Mouse (Mus musculus) forebrain, postnatal 0 days (tissue): Measurements from ENCODE around the gene Rftn1. TPM values are rescaled to one million over a fixed set of nuclear protein-coding genes. Genes with fewer than 3 reads are reported as not detected.

Experiments used
- ATAC-seq: fragments of 200-750 bp; cut with Nextera tagmentation; 2 replicates; pipeline ENCODE4 v1.8.0; 2017; ENCODE audit warnings: mild to moderate bottlenecking, moderate library complexity
- DNase-seq: peaks from one replicate; pipeline ENCODE4 v3.0.0-alpha.2; 2015
- H3K27ac ChIP-seq: fragments of 300-500 bp; sonication (generic); 2 replicates; pipeline ENCODE4 v1.5.1; 2014; ENCODE audit warnings: low read depth, mild to moderate bottlenecking, antibody characterized with exemption, low read length, moderate library complexity, mixed read lengths
- H3K27me3 ChIP-seq: fragments of 300-500 bp; sonication (generic); 2 replicates; pipeline ENCODE4 v1.6.1; 2014; ENCODE audit warnings: mild to moderate bottlenecking, low read length, mixed read lengths; ENCODE audit not compliant: insufficient read depth
- H3K36me3 ChIP-seq: fragments of 300-500 bp; sonication (generic); 2 replicates; pipeline ENCODE4 v1.6.1; 2014; ENCODE audit warnings: mild to moderate bottlenecking, moderate library complexity; ENCODE audit not compliant: insufficient read depth
- H3K4me1 ChIP-seq: fragments of 300-500 bp; sonication (generic); 2 replicates; pipeline ENCODE4 v1.6.1; 2014; ENCODE audit warnings: antibody characterized with exemption; ENCODE audit not compliant: insufficient read depth
- H3K4me2 ChIP-seq: fragments of 300-500 bp; sonication (generic); 2 replicates; pipeline ENCODE4 v1.6.1; 2014; ENCODE audit warnings: low read depth, mild to moderate bottlenecking, moderate library complexity
- H3K4me3 ChIP-seq: fragments of 300-500 bp; sonication (generic); 2 replicates; pipeline ENCODE4 v1.5.1; 2014; ENCODE audit warnings: low read depth, low read length, mixed read lengths
- H3K9ac ChIP-seq: fragments of 300-500 bp; sonication (generic); 2 replicates; pipeline ENCODE4 v1.6.1; 2014; ENCODE audit warnings: mild to moderate bottlenecking
- H3K9me3 ChIP-seq: fragments of 300-500 bp; sonication (generic); 2 replicates; pipeline ENCODE4 v1.6.1; 2016; ENCODE audit warnings: low read length
- CTCF ChIP-seq: sonication (generic); IDR thresholded peaks from 2 replicates; pipeline ENCODE4 v1.5.1; 2016; ENCODE audit warnings: antibody characterized with exemption, control low read depth, low read depth
- WGBS: fragments of 180-500 bp; shearing (Covaris S2); extraction: QIAGEN DNeasy Blood & Tissue Kit; methylation state at CpG from one replicate; pipeline ENCODE4 v1.1.7; 2014; 5-methylcytosine and 5-hydroxymethylcytosine counted together
- polyA plus RNA-seq: library from polyadenylated mRNA; unstranded; fragments of >200 nt; fragmentation: Nextera tagmentation; extraction: Ambion mirVana; gene quantifications from 2 replicates; pipeline ENCODE4 v1.2.1, GENCODE M21; 2015
- total RNA-seq: library from RNA; depleted of rRNA; stranded (reverse); fragments of >200 nt; gene quantifications from 2 replicates; pipeline ENCODE4 v1.2.3, GENCODE M21; 2014

The Rftn1 gene
- total and polyA plus RNA-seq, 2 experiments from 2014 or later, result 27.4 to 58.3 TPM

GRCm38 (mm10) chr17:49987095-49987494, 203.4 kb downstream of the Rftn1 start:
- Histone ChIP-seq H3K9me3 (no peaks in the 10 kb centered on the region), H3K4me2 (no peak overlapping the region), H3K9ac (no peak overlapping the region), H3K27me3 (no peaks in the 10 kb centered on the region), H3K27ac (no peak overlapping the region), H3K36me3 (no peaks in the 10 kb centered on the region), H3K4me1 (0 out of 2 replicates have a peak, but pooled peaks cover 3% of the 10 kb centered on the region), H3K4me3 (no peak overlapping the region)
- WGBS, result 93% methylated on average over 6 of the region's 6 CpGs
- ATAC-seq, result no peak
- no peak for DNase-seq
- TF ChIP-seq CTCF, result no peak

DNA sequence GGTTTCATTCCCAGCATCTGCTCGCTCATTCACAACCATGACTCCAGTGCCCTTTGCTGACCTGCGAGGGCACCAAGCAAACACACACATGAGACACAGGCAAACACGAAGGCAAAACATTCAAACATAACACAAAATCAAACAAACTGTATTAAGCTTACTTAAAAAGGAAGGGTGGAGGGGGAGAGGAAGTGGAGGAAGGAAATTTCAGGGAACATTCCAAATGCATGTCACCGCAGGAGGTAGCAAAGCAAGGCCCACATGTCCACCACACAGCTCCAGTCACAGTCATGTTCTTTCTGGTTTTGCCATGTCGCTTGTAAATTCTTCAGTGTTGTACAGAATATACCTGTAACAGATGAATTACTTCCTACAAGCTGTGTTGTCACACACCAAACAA, 207.0 kb downstream of the Rftn1 start:
- no peak overlapping the region for H3K4me3 ChIP-seq
- no peak overlapping the region for H3K27ac ChIP-seq
- peaks cover 4% of the 10 kb centered on the region; the same call in 1 of the 2 replicates for H3K9me3 ChIP-seq
- no peaks in the 10 kb centered on the region for H3K36me3 ChIP-seq
- no peak for TF ChIP-seq CTCF
- no peak overlapping the region for H3K9ac ChIP-seq
- H3K27me3 ChIP-seq, result no peaks in the 10 kb centered on the region
- WGBS, result 95% methylated on average over 5 of the region's 5 CpGs
- no peak overlapping the region for H3K4me2 ChIP-seq
- ATAC-seq, result no peak
- DNase-seq, result no peak
- no peaks in the 10 kb centered on the region for H3K4me1 ChIP-seq

DNA sequence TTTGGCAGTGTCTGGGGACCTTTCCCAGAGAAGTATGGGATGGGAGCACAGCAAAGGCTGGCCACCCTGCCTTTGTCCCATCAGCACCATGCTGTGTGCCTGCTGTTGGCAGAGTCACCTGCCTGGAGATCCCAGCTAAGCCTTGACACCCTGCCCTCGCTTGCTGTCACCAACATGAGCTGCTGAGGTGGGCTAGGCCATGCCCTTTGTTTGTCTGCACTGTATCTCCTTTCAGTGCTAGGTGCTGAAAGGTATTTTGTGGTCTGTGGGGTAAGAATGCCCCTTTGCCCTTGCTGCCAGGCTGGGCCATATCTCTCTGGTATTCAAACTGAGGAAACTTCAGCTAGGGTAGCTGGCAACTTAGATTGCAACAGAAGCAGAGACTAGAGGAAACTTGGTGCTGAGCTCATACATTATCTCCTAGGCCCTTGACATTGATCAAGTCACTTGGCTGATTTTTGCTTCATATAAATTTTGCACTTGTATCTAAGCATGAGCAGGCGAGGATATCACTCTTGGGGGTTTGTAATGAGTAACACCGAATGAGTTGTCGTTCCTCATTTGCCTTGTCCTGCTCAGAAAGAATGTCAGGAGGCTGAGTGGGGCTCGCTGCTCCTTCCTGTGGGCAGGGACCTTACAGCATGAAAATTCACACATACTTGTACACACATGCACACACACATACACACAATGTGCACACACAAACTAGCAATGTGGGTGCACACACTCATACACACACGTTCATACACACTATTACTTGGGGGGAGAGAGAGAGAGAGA, 207.7 kb downstream of the Rftn1 start:
- H3K27ac ChIP-seq, result no peak overlapping the region
- peaks cover 4% of the 10 kb centered on the region; the same call in 1 of the 2 replicates for H3K9me3 ChIP-seq
- H3K4me3 ChIP-seq, result no peak overlapping the region
- no peak overlapping the region for H3K9ac ChIP-seq
- no peak overlapping the region for H3K4me2 ChIP-seq
- no peaks in the 10 kb centered on the region for H3K4me1 ChIP-seq
- H3K36me3 ChIP-seq, result no peaks in the 10 kb centered on the region
- TF ChIP-seq CTCF, result no peak
- DNase-seq, result no peak
- ATAC-seq, result no peak
- WGBS, result 83% methylated on average over 6 of the region's 6 CpGs
- H3K27me3 ChIP-seq, result no peaks in the 10 kb centered on the region

DNA sequence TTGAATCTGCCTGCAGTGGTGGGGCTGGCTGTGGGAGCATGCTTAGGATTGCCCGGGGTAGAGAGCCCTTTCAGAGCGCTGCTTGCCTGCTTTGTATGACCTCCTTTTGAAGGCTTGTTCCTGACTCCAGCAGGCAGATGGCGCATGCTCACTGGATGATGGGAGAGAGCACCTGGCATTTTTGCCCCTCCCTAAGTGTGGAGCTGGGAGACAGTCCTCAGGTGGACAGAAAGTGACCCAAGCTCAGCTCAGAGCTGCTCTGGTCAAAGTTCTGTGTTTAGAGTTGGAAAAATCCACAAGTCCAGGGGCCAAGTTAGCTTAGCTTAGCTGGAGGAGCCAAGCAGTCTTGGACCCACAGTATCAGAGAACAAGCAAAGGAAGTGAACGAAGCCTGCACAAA, 208.9 kb downstream of the Rftn1 start:
- Histone ChIP-seq H3K9ac (no peak overlapping the region), H3K4me3 (no peak overlapping the region), H3K27me3 (no peaks in the 10 kb centered on the region), H3K9me3 (peaks cover 4% of the 10 kb centered on the region; the same call in 1 of the 2 replicates), H3K36me3 (no peaks in the 10 kb centered on the region), H3K27ac (no peak overlapping the region), H3K4me1 (no peaks in the 10 kb centered on the region), H3K4me2 (no peak overlapping the region)
- 0 out of 2 replicates have a peak, but pooled peaks have one; percentile 42 for ATAC-seq
- 78% methylated on average over 4 of the region's 4 CpGs for WGBS
- no peak for DNase-seq
- TF ChIP-seq CTCF, result peak; percentile 24; the same call in 1 of the 2 replicates

GRCm38 (mm10) chr17:49979761-49980285, 210.7 kb downstream of the Rftn1 start:
- no peaks in the 10 kb centered on the region for H3K4me1 ChIP-seq
- no peak for DNase-seq

GRCm38 (mm10) chr17:49977424-49977790, 213.1 kb downstream of the Rftn1 start:
- Histone ChIP-seq H3K4me3 (no peak overlapping the region), H3K27me3 (no peaks in the 10 kb centered on the region), H3K36me3 (no peaks in the 10 kb centered on the region), H3K4me2 (no peak overlapping the region), H3K27ac (no peak overlapping the region), H3K9ac (no peak overlapping the region), H3K9me3 (peaks cover 4% of the 10 kb centered on the region; the same call in 1 of the 2 replicates), H3K4me1 (no peaks in the 10 kb centered on the region)
- ATAC-seq (no peak; the same call in 1 of the 2 replicates), DNase-seq (no peak)
- no peak for TF ChIP-seq CTCF
- WGBS, result 27% methylated on average over 3 of the region's 3 CpGs

More at GRCm38 (mm10) chr17:49979761-49980285, 210.7 kb downstream of the Rftn1 start:
- Histone ChIP-seq H3K9me3 (peaks cover 4% of the 10 kb centered on the region; the same call in 1 of the 2 replicates), H3K27me3 (no peaks in the 10 kb centered on the region), H3K4me3 (no peak overlapping the region), H3K27ac (no peak overlapping the region), H3K36me3 (no peaks in the 10 kb centered on the region), H3K9ac (no peak overlapping the region), H3K4me2 (no peak overlapping the region)
- WGBS, result 96% methylated on average over 4 of the region's 4 CpGs
- TF ChIP-seq CTCF, result no peak
- ATAC-seq, result no peak
